Mouse (Mus musculus) embryonic facial prominence, embryonic 13.5 days (tissue): ENCODE measurements at regions not wholly inside any gene's neighbourhood (a gene's known extent, or its start where the extent isn't known, plus 50 kb on each side); places are given as distances from the start of the nearest gene placed in this dataset.

Source experiments
- ATAC-seq: fragments of 200-750 bp; cut with Nextera tagmentation; 2 replicates; pipeline ENCODE4 v1.8.0; 2017; ENCODE audit warnings: low read depth; ENCODE audit not compliant: insufficient number of reproducible peaks, insufficient read depth, low FRiP score, low TSS enrichment
- H3K27ac ChIP-seq: fragments of 300-500 bp; sonication (generic); 2 replicates; pipeline ENCODE4 v1.5.1; 2015; ENCODE audit warnings: moderate library complexity, mild to moderate bottlenecking, inconsistent platforms
- H3K27me3 ChIP-seq: fragments of 300-500 bp; sonication (generic); 2 replicates; pipeline ENCODE4 v1.6.1; 2015; ENCODE audit warnings: mild to moderate bottlenecking, inconsistent platforms
- H3K36me3 ChIP-seq: fragments of 300-500 bp; sonication (generic); 2 replicates; pipeline ENCODE4 v1.6.1; 2015; ENCODE audit warnings: mild to moderate bottlenecking, inconsistent platforms
- H3K4me1 ChIP-seq: fragments of 300-500 bp; sonication (generic); 2 replicates; pipeline ENCODE4 v1.6.1; 2015; ENCODE audit warnings: inconsistent platforms
- H3K4me2 ChIP-seq: fragments of 300-500 bp; sonication (generic); 2 replicates; pipeline ENCODE4 v1.6.1; 2015; ENCODE audit warnings: moderate library complexity, mild to moderate bottlenecking, inconsistent platforms
- H3K4me3 ChIP-seq: fragments of 300-500 bp; sonication (generic); 2 replicates; pipeline ENCODE4 v1.5.1; 2015; ENCODE audit warnings: mild to moderate bottlenecking, inconsistent platforms
- H3K9ac ChIP-seq: fragments of 300-500 bp; sonication (generic); 2 replicates; pipeline ENCODE4 v1.6.1; 2015; ENCODE audit warnings: mild to moderate bottlenecking, inconsistent platforms
- H3K9me3 ChIP-seq: fragments of 300-500 bp; sonication (generic); 2 replicates; pipeline ENCODE4 v1.6.1; 2016; ENCODE audit warnings: inconsistent platforms
- WGBS: fragments of 180-500 bp; shearing (Covaris S2); methylation state at CpG from one replicate; pipeline ENCODE4 v1.1.7; 2015; ENCODE audit warnings: mixed read lengths; 5-methylcytosine and 5-hydroxymethylcytosine counted together

DNA sequence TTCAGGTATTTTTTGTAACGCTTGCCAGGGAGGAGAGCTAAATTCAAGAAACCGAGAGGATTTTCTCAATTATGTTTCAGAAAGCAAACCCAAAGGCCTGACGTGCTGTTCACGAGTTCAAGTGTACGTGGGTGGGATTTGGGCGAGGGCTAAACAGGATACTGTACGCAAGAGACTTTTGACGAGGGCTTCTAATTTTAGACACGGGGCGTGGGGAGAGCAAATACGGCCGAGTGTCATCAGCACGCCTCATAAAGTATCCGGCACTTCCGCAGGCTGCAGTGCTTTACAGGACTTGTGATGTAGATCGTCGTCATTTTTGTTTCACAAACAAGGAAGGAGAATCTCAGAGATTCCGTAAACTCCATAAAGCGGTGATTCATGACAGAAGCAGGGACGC, 307.4 kb downstream of the Spry2 start:
- Histone ChIP-seq H3K36me3 (no peaks in the 10 kb centered on the region), H3K4me2 (no peak overlapping the region), H3K9me3 (no peaks in the 10 kb centered on the region), H3K4me3 (no peak overlapping the region), H3K27me3 (no peaks in the 10 kb centered on the region), H3K9ac (no peak overlapping the region), H3K27ac (peak overlapping the region; percentile 66; the same call in 1 of the 2 replicates), H3K4me1 (peaks cover 25% of the 10 kb centered on the region)
- no peak for ATAC-seq
- WGBS, result 87% methylated on average over 20 of the region's 20 CpGs

GRCm38 (mm10) chr14:105588391-105589163, 308.0 kb downstream of the Spry2 start:
- no peaks in the 10 kb centered on the region for H3K36me3 ChIP-seq
- H3K9ac ChIP-seq, result no peak overlapping the region
- peak; percentile 69 for ATAC-seq
- no peaks in the 10 kb centered on the region for H3K9me3 ChIP-seq
- peaks cover 25% of the 10 kb centered on the region for H3K4me1 ChIP-seq
- no peaks in the 10 kb centered on the region for H3K27me3 ChIP-seq
- WGBS, result 40% methylated on average over 15 of the region's 15 CpGs
- no peak overlapping the region for H3K4me3 ChIP-seq
- peak overlapping the region; percentile 66 for H3K27ac ChIP-seq
- peak overlapping the region; percentile 24 for H3K4me2 ChIP-seq

- H3K4me1 ChIP-seq, result peaks cover 25% of the 10 kb centered on the region
- H3K9ac ChIP-seq, result no peak overlapping the region
- H3K27me3 ChIP-seq, result no peaks in the 10 kb centered on the region
- H3K9me3 ChIP-seq, result no peaks in the 10 kb centered on the region
- H3K4me2 ChIP-seq, result peak overlapping the region; percentile 24; the same call in 1 of the 2 replicates
- H3K27ac ChIP-seq, result peak overlapping the region; percentile 66
- H3K4me3 ChIP-seq, result no peak overlapping the region
- no peaks in the 10 kb centered on the region for H3K36me3 ChIP-seq
- ATAC-seq, result no peak
- WGBS, result 40% methylated on average over 8 of the region's 8 CpGs
Observed at GRCm38 (mm10) chr14:105588029-105588390, 308.6 kb downstream of the Spry2 start.

DNA sequence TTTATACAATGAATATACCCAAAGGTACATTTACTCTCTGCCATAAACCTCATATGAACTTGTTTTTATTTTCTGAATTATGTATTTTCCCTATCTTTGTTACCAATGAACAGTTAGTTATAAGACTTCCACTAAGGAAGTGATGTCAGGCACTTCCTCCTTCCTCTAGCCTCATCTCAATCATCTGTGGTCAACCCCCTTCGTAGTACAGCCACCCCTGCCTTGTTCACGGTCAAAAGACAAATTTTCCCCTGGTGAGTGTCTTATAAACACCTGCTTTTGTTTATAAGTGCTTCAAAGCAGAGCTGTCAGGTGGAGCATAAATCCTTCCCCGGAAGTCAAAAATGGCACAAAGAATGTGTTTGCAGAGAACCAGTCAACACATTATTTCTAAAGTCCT, 312.0 kb downstream of the Spry2 start:
- Histone ChIP-seq H3K9me3 (no peaks in the 10 kb centered on the region), H3K4me1 (peaks cover 24% of the 10 kb centered on the region), H3K4me3 (no peak overlapping the region), H3K27me3 (no peaks in the 10 kb centered on the region), H3K36me3 (no peaks in the 10 kb centered on the region), H3K27ac (no peak overlapping the region), H3K4me2 (no peak overlapping the region), H3K9ac (no peak overlapping the region)
- ATAC-seq, result no peak
- WGBS, result 37% methylated on average over 3 of the region's 3 CpGs

- Histone ChIP-seq H3K27ac (no peak overlapping the region), H3K4me3 (no peak overlapping the region), H3K9ac (no peak overlapping the region), H3K4me1 (peaks cover 12% of the 10 kb centered on the region), H3K36me3 (no peaks in the 10 kb centered on the region), H3K4me2 (no peak overlapping the region), H3K9me3 (no peaks in the 10 kb centered on the region), H3K27me3 (no peaks in the 10 kb centered on the region)
- WGBS, result 60% methylated on average over 2 of the region's 2 CpGs
- no peak for ATAC-seq
Observed at GRCm38 (mm10) chr14:105583497-105583896, 313.1 kb downstream of the Spry2 start.

GRCm38 (mm10) chr14:105576266-105576665, 317.9 kb downstream of the Ndfip2 start:
- Histone ChIP-seq H3K4me2 (no peak overlapping the region), H3K27ac (no peak overlapping the region), H3K9me3 (no peaks in the 10 kb centered on the region), H3K9ac (no peak overlapping the region), H3K27me3 (peaks cover 6% of the 10 kb centered on the region; the same call in 1 of the 2 replicates), H3K4me1 (peaks cover 18% of the 10 kb centered on the region), H3K4me3 (no peak overlapping the region), H3K36me3 (no peaks in the 10 kb centered on the region)
- WGBS, result 20% methylated on average over 4 of the region's 4 CpGs
- ATAC-seq, result no peak

DNA sequence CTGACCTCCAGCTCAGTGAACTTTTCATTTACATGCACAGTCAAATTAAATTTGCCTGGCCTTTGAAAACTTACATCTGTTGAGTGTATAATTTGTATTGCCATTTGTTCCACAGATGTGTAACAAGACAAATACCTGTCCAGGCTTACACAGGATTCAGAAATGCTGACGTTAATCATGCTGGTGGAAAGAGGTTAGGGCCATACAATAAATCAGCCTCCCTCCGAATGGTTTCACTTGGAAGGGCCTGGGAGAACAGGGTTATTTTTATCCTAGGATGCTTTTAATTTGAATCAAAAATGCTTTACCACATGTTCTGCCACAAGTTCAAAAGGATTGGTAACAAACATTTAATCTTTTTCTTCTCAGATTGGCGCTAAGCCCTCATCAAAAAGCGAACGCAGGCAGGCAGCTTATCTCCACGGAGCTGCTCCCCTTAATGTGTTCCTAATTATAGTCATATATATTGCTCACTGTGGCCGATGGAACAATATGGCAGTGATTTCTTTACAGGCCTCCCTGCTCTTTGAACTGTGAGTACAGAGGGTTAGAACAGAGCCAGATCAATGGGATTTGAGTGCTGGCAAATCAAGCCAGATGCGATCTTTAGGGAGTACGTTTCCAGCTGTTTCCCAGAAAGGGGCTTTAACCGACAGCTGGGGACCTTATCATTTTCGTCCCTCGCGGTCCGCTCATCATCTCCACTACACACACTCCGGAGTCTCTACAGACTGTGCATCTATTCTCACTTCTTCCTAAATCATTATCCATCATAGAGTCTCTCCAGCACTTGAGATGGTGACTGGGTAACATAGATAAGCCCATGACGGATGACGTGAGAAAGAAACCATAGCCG, 313.9 kb downstream of the Ndfip2 start:
- peaks cover 6% of the 10 kb centered on the region; the same call in 1 of the 2 replicates for H3K27me3 ChIP-seq
- H3K4me1 ChIP-seq, result peaks cover 18% of the 10 kb centered on the region
- 0 out of 2 replicates have a peak overlapping the region, but pooled peaks have one; percentile 12 for H3K27ac ChIP-seq
- peak; percentile 69; the same call in 1 of the 2 replicates for ATAC-seq
- H3K9ac ChIP-seq, result no peak overlapping the region
- H3K36me3 ChIP-seq, result no peaks in the 10 kb centered on the region
- peak overlapping the region; percentile 44 for H3K4me2 ChIP-seq
- 22% methylated on average over 18 of the region's 18 CpGs for WGBS
- H3K4me3 ChIP-seq, result no peak overlapping the region
- H3K9me3 ChIP-seq, result no peaks in the 10 kb centered on the region

DNA sequence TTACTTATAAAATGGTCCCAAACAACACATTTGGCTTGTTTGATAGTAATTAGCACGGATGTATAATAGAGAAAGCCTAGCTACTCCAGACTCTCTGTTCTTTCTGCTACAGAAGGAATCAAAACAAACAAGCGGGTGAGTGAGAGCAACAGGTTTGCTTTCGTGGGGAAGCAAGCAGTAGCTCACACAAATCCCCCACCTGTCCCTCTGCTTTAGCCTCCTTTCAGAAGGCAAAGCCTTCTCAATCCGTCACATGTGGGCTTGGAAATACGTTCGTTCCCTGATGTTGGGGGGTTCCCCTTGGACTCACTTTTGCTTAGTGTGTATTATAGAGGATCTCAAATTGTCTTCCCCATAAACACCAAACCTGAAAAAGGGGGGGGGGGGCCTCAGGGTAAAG, 311.8 kb downstream of the Ndfip2 start:
- ATAC-seq, result no peak
- WGBS, result 62% methylated on average over 6 of the region's 6 CpGs
- no peaks in the 10 kb centered on the region for H3K36me3 ChIP-seq

GRCm38 (mm10) chr14:105565827-105566226, 307.5 kb downstream of the Ndfip2 start:
- H3K27me3 ChIP-seq, result no peaks in the 10 kb centered on the region
- no peak overlapping the region for H3K4me2 ChIP-seq
- ATAC-seq, result no peak
- no peak overlapping the region for H3K27ac ChIP-seq
- 78% methylated on average over 16 of the region's 16 CpGs for WGBS
- H3K9ac ChIP-seq, result no peak overlapping the region
- no peaks in the 10 kb centered on the region for H3K4me1 ChIP-seq
- no peaks in the 10 kb centered on the region for H3K36me3 ChIP-seq
- H3K9me3 ChIP-seq, result no peaks in the 10 kb centered on the region
- no peak overlapping the region for H3K4me3 ChIP-seq

More for the DNA sequence above, 311.8 kb downstream of the Ndfip2 start:
- Histone ChIP-seq H3K4me3 (no peak overlapping the region), H3K27me3 (peaks cover 3% of the 10 kb centered on the region; the same call in 1 of the 2 replicates), H3K9ac (no peak overlapping the region), H3K4me2 (no peak overlapping the region), H3K9me3 (no peaks in the 10 kb centered on the region), H3K4me1 (peaks cover 13% of the 10 kb centered on the region), H3K27ac (no peak overlapping the region)

DNA sequence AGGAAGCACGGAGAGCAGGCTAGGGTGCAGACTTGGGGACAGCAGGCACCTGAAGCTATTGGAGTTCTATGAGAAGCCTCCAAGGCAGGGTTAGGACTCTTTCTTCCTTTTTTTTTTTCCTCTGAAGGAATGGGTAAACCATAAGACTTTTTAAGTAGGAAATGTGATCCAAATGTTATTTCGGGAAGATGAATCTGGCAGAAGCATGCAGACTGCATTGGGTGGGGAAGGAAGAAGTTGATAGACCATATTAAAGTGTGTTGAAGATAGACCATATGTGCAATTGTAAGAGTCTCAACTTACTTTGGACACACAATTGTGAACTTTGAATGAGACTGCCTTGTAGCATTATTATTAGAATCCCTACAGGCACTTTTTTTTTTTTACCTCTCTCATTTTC, 304.5 kb downstream of the Ndfip2 start:
- no peak overlapping the region for H3K27ac ChIP-seq
- H3K9ac ChIP-seq, result no peak overlapping the region
- ATAC-seq, result no peak
- no peaks in the 10 kb centered on the region for H3K4me1 ChIP-seq
- 74% methylated on average over 2 of the region's 2 CpGs for WGBS
- no peak overlapping the region for H3K4me2 ChIP-seq
- H3K4me3 ChIP-seq, result no peak overlapping the region
- H3K36me3 ChIP-seq, result no peaks in the 10 kb centered on the region
- no peaks in the 10 kb centered on the region for H3K27me3 ChIP-seq
- H3K9me3 ChIP-seq, result no peaks in the 10 kb centered on the region

- no peaks in the 10 kb centered on the region for H3K4me1 ChIP-seq
- WGBS, result 74% methylated on average over 3 of the region's 3 CpGs
- H3K27me3 ChIP-seq, result no peaks in the 10 kb centered on the region
Observed at GRCm38 (mm10) chr14:105556813-105557212, 298.4 kb downstream of the Ndfip2 start.

More at GRCm38 (mm10) chr14:105556813-105557212, 298.4 kb downstream of the Ndfip2 start:
- no peak overlapping the region for H3K9ac ChIP-seq
- H3K4me2 ChIP-seq, result no peak overlapping the region
- ATAC-seq, result no peak
- H3K9me3 ChIP-seq, result no peaks in the 10 kb centered on the region
- no peak overlapping the region for H3K4me3 ChIP-seq
- no peak overlapping the region for H3K27ac ChIP-seq
- no peaks in the 10 kb centered on the region for H3K36me3 ChIP-seq
